Mouse (Mus musculus): Measurements from ENCODE around the gene Ttc39a. TPM values are rescaled to one million over a fixed set of nuclear protein-coding genes. Genes with fewer than 3 reads are reported as not detected.
A peak's percentile ranks its signal among the peaks of the same experiment; 100 is the strongest.

Gene Ttc39a
- polyA plus RNA-seq, 1 experiment from 2014 or later = 5.6 TPM

GRCm38 (mm10) chr4:109471606-109472005 is 65.2 kb downstream of the Ttc39a start:
- Histone ChIP-seq H3K27ac (no peak overlapping the region), H3K9ac (no peak overlapping the region), H3K9me3 (replicated peaks) (no peaks in the 10 kb centered on the region), H3K27me3 (no peaks in the 10 kb centered on the region), H3K36me3 (0 out of 2 replicates have a peak, but pooled peaks cover 6% of the 10 kb centered on the region), H3K4me1 (peaks cover 9% of the 10 kb centered on the region), H3K4me3 (replicated peaks) (no peak overlapping the region), H3K4me2 (no peak overlapping the region)
- no peak for ATAC-seq (replicated peaks; ENCODE audit: low FRiP score)

DNA sequence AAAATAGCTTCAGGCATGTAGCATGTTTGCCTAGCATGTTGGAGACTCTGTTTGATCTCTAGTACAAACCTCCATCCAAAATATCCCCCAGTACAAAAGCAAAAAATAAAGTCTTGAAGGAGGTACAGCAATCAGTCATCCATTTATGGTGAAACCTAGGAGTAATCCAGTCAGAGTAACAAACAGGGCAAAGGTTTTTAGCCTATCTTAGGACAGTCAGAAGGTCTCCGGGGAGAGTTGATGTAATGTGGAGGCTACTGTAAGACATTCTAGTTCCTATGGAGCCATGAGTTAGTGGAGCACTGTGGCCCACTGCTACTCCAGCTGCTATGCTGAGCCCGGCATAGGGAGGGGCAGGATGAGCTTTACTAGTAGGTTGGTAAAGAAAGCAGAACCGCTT is 66.1 kb downstream of the Ttc39a start:
- H3K4me2 ChIP-seq = no peak overlapping the region
- peaks cover 12% of the 10 kb centered on the region for H3K4me1 ChIP-seq
- 92% methylated on average over 3 of the region's 3 CpGs for WGBS
- no peaks in the 10 kb centered on the region for H3K27me3 ChIP-seq
- H3K36me3 ChIP-seq = 0 out of 2 replicates have a peak, but pooled peaks cover 6% of the 10 kb centered on the region
- no peak overlapping the region for H3K4me3 ChIP-seq (replicated peaks)
- H3K9me3 ChIP-seq (replicated peaks) = no peaks in the 10 kb centered on the region
- H3K27ac ChIP-seq = no peak overlapping the region
- H3K9ac ChIP-seq = no peak overlapping the region
- no peak for ATAC-seq (replicated peaks; ENCODE audit: low FRiP score)

DNA sequence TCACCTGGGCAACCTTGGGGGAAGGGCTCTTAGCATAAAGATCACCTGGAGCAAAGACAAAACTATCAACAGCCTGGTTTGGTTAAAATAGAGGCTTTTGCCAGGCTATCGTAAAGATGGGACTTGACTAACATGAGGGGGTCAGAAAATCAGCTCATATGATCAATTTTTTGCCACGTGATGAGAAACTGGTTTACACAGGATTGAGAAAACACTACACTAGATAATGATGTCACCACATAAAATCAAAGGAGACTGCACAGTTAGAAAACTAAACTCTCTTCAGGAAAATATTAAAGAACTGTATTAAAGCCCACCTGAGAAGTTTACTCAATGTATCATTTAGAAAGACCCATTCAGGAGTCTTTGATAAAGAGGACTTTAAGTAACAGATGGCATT is 68.7 kb downstream of the Ttc39a start:
- 56% methylated on average over 2 of the region's 2 CpGs for WGBS
- Histone ChIP-seq H3K36me3 (0 out of 2 replicates have a peak, but pooled peaks cover 6% of the 10 kb centered on the region), H3K4me3 (replicated peaks) (peak overlapping the region; percentile 91), H3K9me3 (replicated peaks) (no peaks in the 10 kb centered on the region), H3K27me3 (no peaks in the 10 kb centered on the region), H3K4me2 (peak overlapping the region; percentile 76), H3K27ac (no peak overlapping the region), H3K9ac (no peak overlapping the region), H3K4me1 (peaks cover 12% of the 10 kb centered on the region)
- no peak for ATAC-seq (replicated peaks; ENCODE audit: low FRiP score)

- H3K4me3 ChIP-seq (replicated peaks) = peak overlapping the region; percentile 91
- peak overlapping the region; percentile 96 for H3K27ac ChIP-seq
- H3K4me1 ChIP-seq = peaks cover 12% of the 10 kb centered on the region
- H3K9ac ChIP-seq = peak overlapping the region; percentile 97
- no peaks in the 10 kb centered on the region for H3K27me3 ChIP-seq
- ATAC-seq (replicated peaks; ENCODE audit: low FRiP score) = peak; percentile 79
- peak overlapping the region; percentile 76 for H3K4me2 ChIP-seq
- 0 out of 2 replicates have a peak, but pooled peaks cover 6% of the 10 kb centered on the region for H3K36me3 ChIP-seq
- no peaks in the 10 kb centered on the region for H3K9me3 ChIP-seq (replicated peaks)
- under 1% methylated on average over 59 of the region's 68 CpGs for WGBS
Observed at GRCm38 (mm10) chr4:109475577-109476553, 69.4 kb downstream of the Ttc39a start.

GRCm38 (mm10) chr4:109476554-109477014 is 70.2 kb downstream of the Ttc39a start:
- Histone ChIP-seq H3K27ac (peak overlapping the region; percentile 96), H3K4me3 (replicated peaks) (peak overlapping the region; percentile 91), H3K9me3 (replicated peaks) (no peaks in the 10 kb centered on the region), H3K27me3 (no peaks in the 10 kb centered on the region), H3K4me2 (peak overlapping the region; percentile 76), H3K4me1 (peaks cover 11% of the 10 kb centered on the region), H3K36me3 (0 out of 2 replicates have a peak, but pooled peaks cover 6% of the 10 kb centered on the region), H3K9ac (peak overlapping the region; percentile 97)
- WGBS = 1% methylated on average over 37 of the region's 39 CpGs
- peak; percentile 99 for ATAC-seq (replicated peaks; ENCODE audit: low FRiP score)

GRCm38 (mm10) chr4:109477454-109477853 is 71.0 kb downstream of the Ttc39a start:
- H3K4me1 ChIP-seq = peaks cover 8% of the 10 kb centered on the region
- WGBS = 91% methylated on average over 3 of the region's 3 CpGs
- 0 out of 2 replicates have a peak, but pooled peaks cover 3% of the 10 kb centered on the region for H3K36me3 ChIP-seq
- H3K9ac ChIP-seq = no peak overlapping the region
- no peaks in the 10 kb centered on the region for H3K27me3 ChIP-seq
- no peak overlapping the region for H3K27ac ChIP-seq
- no peak overlapping the region for H3K4me2 ChIP-seq
- no peak overlapping the region for H3K4me3 ChIP-seq (replicated peaks)
- no peaks in the 10 kb centered on the region for H3K9me3 ChIP-seq (replicated peaks)
- no peak for ATAC-seq (replicated peaks; ENCODE audit: low FRiP score)

DNA sequence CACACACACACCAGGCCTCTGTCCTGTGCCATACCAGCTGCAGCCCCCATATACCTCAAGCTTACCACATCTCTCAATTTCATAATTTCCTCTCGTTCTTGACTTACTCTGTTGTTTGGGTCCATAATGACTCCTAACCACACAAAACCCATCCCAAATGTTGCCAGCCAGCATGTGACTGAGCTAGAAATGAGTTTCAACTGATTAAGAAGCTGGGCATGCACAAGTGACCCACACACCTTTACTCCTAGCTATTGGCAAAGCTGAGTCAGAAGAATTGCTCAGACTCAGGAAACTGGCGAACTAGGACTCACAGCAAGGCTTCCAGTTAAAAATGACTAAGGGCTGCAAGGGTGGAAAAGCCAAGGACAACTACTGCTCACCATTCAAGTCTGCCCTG is 75.0 kb downstream of the Ttc39a start:
- ATAC-seq (replicated peaks; ENCODE audit: low FRiP score) = no peak
- H3K4me2 ChIP-seq = no peak overlapping the region
- H3K4me3 ChIP-seq (replicated peaks) = no peak overlapping the region
- H3K9me3 ChIP-seq (replicated peaks) = no peaks in the 10 kb centered on the region
- H3K27me3 ChIP-seq = no peaks in the 10 kb centered on the region
- H3K36me3 ChIP-seq = no peaks in the 10 kb centered on the region
- no peak overlapping the region for H3K9ac ChIP-seq
- WGBS = 83% methylated on average over 2 of the region's 2 CpGs
- H3K27ac ChIP-seq = no peak overlapping the region
- H3K4me1 ChIP-seq = 0 out of 2 replicates have a peak, but pooled peaks cover 3% of the 10 kb centered on the region

GRCm38 (mm10) chr4:109482701-109483100 is 76.3 kb downstream of the Ttc39a start:
- Histone ChIP-seq H3K27me3 (no peaks in the 10 kb centered on the region), H3K9ac (no peak overlapping the region), H3K4me2 (no peak overlapping the region), H3K4me1 (no peaks in the 10 kb centered on the region), H3K9me3 (replicated peaks) (no peaks in the 10 kb centered on the region), H3K4me3 (replicated peaks) (no peak overlapping the region), H3K36me3 (no peaks in the 10 kb centered on the region), H3K27ac (no peak overlapping the region)
- ATAC-seq (replicated peaks; ENCODE audit: low FRiP score) = no peak
- WGBS = 95% methylated on average over 1 of the region's 1 CpGs

GRCm38 (mm10) chr4:109484621-109485020 is 78.2 kb downstream of the Ttc39a start, which contains the start of gene Rnf11:
Gene Rnf11 (minus strand): TSS chr4:109484728.
- Histone ChIP-seq H3K4me1 (no peaks in the 10 kb centered on the region), H3K9ac (no peak within 1 kb of the TSS), H3K27ac (no peak within 1 kb of the TSS), H3K36me3 (no peaks in the 10 kb centered on the region), H3K9me3 (replicated peaks) (no peaks in the 10 kb centered on the region), H3K4me2 (no peak within 1 kb of the TSS), H3K4me3 (replicated peaks) (no peak within 1 kb of the TSS), H3K27me3 (no peaks in the 10 kb centered on the region)
- 87% methylated on average over 3 of the region's 3 CpGs for WGBS
- ATAC-seq (replicated peaks; ENCODE audit: low FRiP score) = no peak

- Histone ChIP-seq H3K4me3 (replicated peaks) (no peak overlapping the region), H3K27me3 (no peaks in the 10 kb centered on the region), H3K9me3 (replicated peaks) (no peaks in the 10 kb centered on the region), H3K9ac (no peak overlapping the region), H3K36me3 (no peaks in the 10 kb centered on the region), H3K4me1 (no peaks in the 10 kb centered on the region), H3K27ac (no peak overlapping the region), H3K4me2 (no peak overlapping the region)
- WGBS = 65% methylated on average over 1 of the region's 1 CpGs
- no peak for ATAC-seq (replicated peaks; ENCODE audit: low FRiP score)
Observed at GRCm38 (mm10) chr4:109488812-109489211, 82.4 kb downstream of the Ttc39a start.

DNA sequence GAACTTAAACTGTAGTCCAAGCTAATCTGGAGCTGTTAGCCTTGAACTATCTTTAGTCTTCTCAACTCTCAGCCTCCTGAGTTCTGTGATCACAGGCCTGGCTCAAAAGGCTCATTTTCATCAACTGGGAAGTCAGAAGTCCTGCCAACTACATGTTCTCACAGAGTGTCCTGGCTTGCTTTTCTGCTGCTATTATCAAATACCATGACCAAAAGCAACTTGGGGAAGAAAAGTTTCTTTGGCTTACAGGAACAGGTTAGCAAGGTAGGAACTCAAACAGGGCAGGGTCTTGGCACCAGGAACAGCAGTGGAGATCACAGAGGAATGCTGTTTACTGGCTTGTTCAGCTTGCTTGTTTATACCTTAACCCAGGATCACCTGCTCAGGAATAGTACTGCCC is 87.2 kb downstream of the Ttc39a start:
- Histone ChIP-seq H3K27me3 (no peaks in the 10 kb centered on the region), H3K27ac (no peak overlapping the region), H3K4me3 (replicated peaks) (no peak overlapping the region), H3K9me3 (replicated peaks) (no peaks in the 10 kb centered on the region), H3K9ac (no peak overlapping the region), H3K36me3 (no peaks in the 10 kb centered on the region), H3K4me1 (no peaks in the 10 kb centered on the region), H3K4me2 (no peak overlapping the region)
- no peak for ATAC-seq (replicated peaks; ENCODE audit: low FRiP score)
